Mouse (Mus musculus): Measurements from ENCODE around the gene Ehd3. TPM values are rescaled to one million over a fixed set of nuclear protein-coding genes. Genes with fewer than 3 reads are reported as not detected.

Gene Ehd3
- polyA plus RNA-seq, 2 experiments: 3.5 to 4.6 TPM

DNA sequence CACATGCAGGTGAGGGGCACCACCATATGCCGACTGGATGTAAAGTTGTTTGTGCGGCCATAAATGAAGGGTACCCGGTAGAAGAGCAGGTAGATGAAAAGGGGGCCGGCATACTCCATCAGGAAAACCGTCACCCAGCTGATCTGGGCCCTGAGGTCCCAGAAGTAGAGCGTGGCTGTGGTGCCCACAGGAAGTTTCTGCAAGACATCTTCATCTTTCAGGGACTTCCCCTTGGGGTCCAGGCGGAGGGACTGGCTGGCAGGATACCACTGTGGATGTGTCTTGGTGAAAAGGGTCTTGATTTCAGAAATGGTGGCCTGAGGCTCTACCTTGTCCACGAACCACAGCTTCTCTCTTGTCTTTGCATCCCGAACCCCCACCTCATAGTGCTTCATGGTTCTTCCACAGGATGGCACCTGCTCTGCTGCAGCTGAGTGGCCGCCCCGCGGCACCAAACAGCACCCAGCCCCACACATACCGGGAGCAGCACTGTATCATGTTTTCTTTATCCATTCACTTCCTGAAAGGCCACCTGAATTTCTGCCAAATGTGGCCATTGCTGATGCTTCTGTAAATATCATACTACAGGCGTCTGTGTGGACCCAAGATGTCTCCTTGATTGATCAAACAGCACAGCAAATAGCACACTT lies 67.1 kb downstream of the Ehd3 start:
- H3K4me3 ChIP-seq (replicated peaks; ENCODE audit: low read length): no peak overlapping the region
- DNase-seq (ENCODE audit: low spot score) (no peak), ATAC-seq (ENCODE audit: low FRiP score, low read depth) (no peak)
- no peak overlapping the region for H3K9ac ChIP-seq (ENCODE audit: low read depth, low read length, severe bottlenecking)
- no peaks in the 10 kb centered on the region for H3K9me3 ChIP-seq (ENCODE audit: control insufficient read depth, low read length)
- WGBS: 86% methylated on average over 14 of the region's 14 CpGs
- no peak overlapping the region for H3K4me2 ChIP-seq (replicated peaks; ENCODE audit: low read depth, low read length, severe bottlenecking)
- no peaks in the 10 kb centered on the region for H3K4me1 ChIP-seq (ENCODE audit: control insufficient read depth, insufficient read depth, low read length)
- no peaks in the 10 kb centered on the region for H3K36me3 ChIP-seq (ENCODE audit: control insufficient read depth, insufficient read depth, low read length)
- TF ChIP-seq POLR2A (IDR thresholded peaks at IDR 0.05; ENCODE audit: borderline replicate concordance, extremely low read depth, insufficient read depth, insufficient read length): no peak
- no peaks in the 10 kb centered on the region for H3K27me3 ChIP-seq (ENCODE audit: control insufficient read depth, insufficient read depth, low read length)
- H3K27ac ChIP-seq (replicated peaks; ENCODE audit: low read depth, low read length): no peak overlapping the region

DNA sequence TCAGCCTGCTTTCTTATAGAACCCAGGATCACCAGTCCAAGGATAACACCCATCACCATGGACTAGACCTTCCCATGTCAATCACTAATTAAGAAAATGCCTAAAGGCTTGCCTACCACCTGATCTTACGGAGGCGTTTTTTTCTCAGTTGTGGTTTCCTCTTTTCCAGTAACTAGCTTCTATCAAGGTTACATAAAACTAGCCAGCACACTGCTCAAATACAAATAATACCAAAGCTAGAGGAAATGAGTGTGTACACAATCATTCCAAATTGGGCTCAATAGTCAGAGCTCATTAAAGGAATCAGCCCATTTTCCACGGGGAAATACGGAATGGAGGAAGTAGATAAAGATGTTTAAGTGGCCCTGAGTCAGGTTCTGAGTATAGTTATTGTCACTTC lies 71.3 kb downstream of the Ehd3 start:
- TF ChIP-seq POLR2A (IDR thresholded peaks at IDR 0.05; ENCODE audit: borderline replicate concordance, extremely low read depth, insufficient read depth, insufficient read length): no peak
- no peak for ATAC-seq (ENCODE audit: low FRiP score, low read depth)
- DNase-seq (ENCODE audit: low spot score): no peak

DNA sequence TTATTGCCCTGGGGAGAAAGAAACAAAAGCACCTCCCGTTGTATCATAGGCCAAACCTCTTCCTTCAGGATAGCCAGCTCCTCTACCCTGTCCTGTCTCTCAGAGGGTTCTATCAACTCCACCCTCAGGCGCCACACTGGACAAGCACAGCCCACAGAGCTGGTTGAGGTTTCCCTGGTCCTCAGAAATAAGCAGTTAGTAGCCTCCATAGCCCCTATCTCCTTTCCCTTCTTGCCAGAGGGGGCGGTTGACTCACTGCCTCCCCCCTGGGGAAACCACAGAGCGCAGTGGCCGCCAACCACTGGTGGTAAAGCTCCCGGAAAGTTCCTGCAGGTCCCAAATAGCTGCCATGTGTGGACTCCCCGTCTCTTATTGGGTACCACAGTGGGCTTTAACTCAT lies 71.7 kb downstream of the Ehd3 start:
- Histone ChIP-seq H3K9me3 (ENCODE audit: control insufficient read depth, low read length) (no peaks in the 10 kb centered on the region), H3K4me1 (ENCODE audit: control insufficient read depth, insufficient read depth, low read length) (no peaks in the 10 kb centered on the region), H3K27me3 (ENCODE audit: control insufficient read depth, insufficient read depth, low read length) (no peaks in the 10 kb centered on the region), H3K4me2 (replicated peaks; ENCODE audit: low read depth, low read length, severe bottlenecking) (no peak overlapping the region), H3K36me3 (ENCODE audit: control insufficient read depth, insufficient read depth, low read length) (no peaks in the 10 kb centered on the region), H3K9ac (ENCODE audit: low read depth, low read length, severe bottlenecking) (no peak overlapping the region), H3K4me3 (replicated peaks; ENCODE audit: low read length) (no peak overlapping the region), H3K27ac (replicated peaks; ENCODE audit: low read depth, low read length) (no peak overlapping the region)
- no peak for DNase-seq (ENCODE audit: low spot score)
- TF ChIP-seq POLR2A (IDR thresholded peaks at IDR 0.05; ENCODE audit: borderline replicate concordance, extremely low read depth, insufficient read depth, insufficient read length): no peak
- ATAC-seq (ENCODE audit: low FRiP score, low read depth): no peak
- 90% methylated on average over 7 of the region's 7 CpGs for WGBS

More for the DNA sequence above, 71.3 kb downstream of the Ehd3 start:
- Histone ChIP-seq H3K4me1 (ENCODE audit: control insufficient read depth, insufficient read depth, low read length) (no peaks in the 10 kb centered on the region), H3K4me3 (replicated peaks; ENCODE audit: low read length) (no peak overlapping the region), H3K27ac (replicated peaks; ENCODE audit: low read depth, low read length) (no peak overlapping the region), H3K9ac (ENCODE audit: low read depth, low read length, severe bottlenecking) (no peak overlapping the region), H3K27me3 (ENCODE audit: control insufficient read depth, insufficient read depth, low read length) (no peaks in the 10 kb centered on the region), H3K4me2 (replicated peaks; ENCODE audit: low read depth, low read length, severe bottlenecking) (no peak overlapping the region), H3K9me3 (ENCODE audit: control insufficient read depth, low read length) (no peaks in the 10 kb centered on the region), H3K36me3 (ENCODE audit: control insufficient read depth, insufficient read depth, low read length) (no peaks in the 10 kb centered on the region)
- WGBS: 83% methylated on average over 4 of the region's 4 CpGs

DNA sequence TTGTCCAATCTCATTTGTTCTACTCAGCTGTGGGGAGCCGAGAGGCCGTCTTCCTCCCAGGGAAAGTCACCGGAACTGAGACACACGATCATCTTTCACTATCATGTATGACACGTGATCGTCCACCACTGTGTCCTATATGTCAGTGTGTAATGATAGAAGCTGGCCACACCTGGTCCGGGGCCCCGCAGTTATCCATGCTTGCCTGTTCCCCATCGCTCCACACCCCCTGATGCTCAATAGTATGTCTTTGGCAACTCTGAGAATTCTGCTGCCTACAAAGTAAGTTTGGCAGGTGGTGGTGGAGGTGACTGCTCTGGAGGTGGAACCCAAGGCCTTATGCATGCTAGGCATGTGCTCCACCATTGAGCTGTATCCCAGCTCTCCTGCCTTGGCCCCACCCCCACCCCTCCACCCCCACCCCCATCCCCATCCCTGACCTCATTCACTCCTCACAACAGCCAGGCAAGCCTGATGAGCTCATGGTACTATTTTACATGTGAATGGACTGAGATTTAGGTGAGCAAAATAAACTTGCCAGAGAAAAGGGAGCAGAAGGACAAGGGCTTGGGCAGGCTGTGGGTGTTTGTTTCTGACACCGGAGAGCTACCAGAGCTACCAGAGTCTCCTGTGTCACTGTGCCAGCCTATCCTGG lies 75.5 kb downstream of the Ehd3 start:
- TF ChIP-seq POLR2A (IDR thresholded peaks at IDR 0.05; ENCODE audit: borderline replicate concordance, extremely low read depth, insufficient read depth, insufficient read length): no peak
- DNase-seq (ENCODE audit: low spot score) (no peak), ATAC-seq (ENCODE audit: low FRiP score, low read depth) (no peak)
- WGBS: 87% methylated on average over 10 of the region's 10 CpGs
- no peak overlapping the region for H3K4me3 ChIP-seq (replicated peaks; ENCODE audit: low read length)
- H3K9me3 ChIP-seq (ENCODE audit: control insufficient read depth, low read length): no peaks in the 10 kb centered on the region
- H3K4me2 ChIP-seq (replicated peaks; ENCODE audit: low read depth, low read length, severe bottlenecking): no peak overlapping the region
- H3K4me1 ChIP-seq (ENCODE audit: control insufficient read depth, insufficient read depth, low read length): no peaks in the 10 kb centered on the region
- no peaks in the 10 kb centered on the region for H3K36me3 ChIP-seq (ENCODE audit: control insufficient read depth, insufficient read depth, low read length)
- H3K27me3 ChIP-seq (ENCODE audit: control insufficient read depth, insufficient read depth, low read length): no peaks in the 10 kb centered on the region
- H3K27ac ChIP-seq (replicated peaks; ENCODE audit: low read depth, low read length): no peak overlapping the region
- H3K9ac ChIP-seq (ENCODE audit: low read depth, low read length, severe bottlenecking): no peak overlapping the region

DNA sequence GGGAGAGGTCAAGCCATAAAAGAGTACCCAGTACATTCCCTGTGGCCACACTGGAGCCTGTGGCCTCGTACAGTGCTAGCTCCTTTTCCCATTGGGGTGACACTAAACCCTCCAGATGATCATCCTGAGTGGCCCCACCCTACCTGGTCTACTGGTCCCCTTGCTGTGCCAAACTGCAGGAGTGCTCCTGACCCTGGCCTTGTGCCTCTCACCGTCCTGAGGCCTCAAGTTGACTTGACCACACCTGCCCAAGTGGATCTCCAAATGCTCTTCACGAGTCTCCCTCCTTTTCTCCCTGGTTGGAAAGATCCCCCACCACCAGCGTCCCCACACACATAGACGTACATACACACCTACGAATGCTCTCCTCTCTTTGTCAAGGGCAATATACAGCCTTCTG lies 76.4 kb downstream of the Ehd3 start:
- Histone ChIP-seq H3K4me3 (replicated peaks; ENCODE audit: low read length) (no peak overlapping the region), H3K27me3 (ENCODE audit: control insufficient read depth, insufficient read depth, low read length) (no peaks in the 10 kb centered on the region), H3K9me3 (ENCODE audit: control insufficient read depth, low read length) (no peaks in the 10 kb centered on the region), H3K4me2 (replicated peaks; ENCODE audit: low read depth, low read length, severe bottlenecking) (no peak overlapping the region), H3K36me3 (ENCODE audit: control insufficient read depth, insufficient read depth, low read length) (no peaks in the 10 kb centered on the region), H3K27ac (replicated peaks; ENCODE audit: low read depth, low read length) (no peak overlapping the region), H3K4me1 (ENCODE audit: control insufficient read depth, insufficient read depth, low read length) (no peaks in the 10 kb centered on the region), H3K9ac (ENCODE audit: low read depth, low read length, severe bottlenecking) (no peak overlapping the region)
- ATAC-seq (ENCODE audit: low FRiP score, low read depth) (no peak), DNase-seq (ENCODE audit: low spot score) (no peak)
- no peak for TF ChIP-seq POLR2A (IDR thresholded peaks at IDR 0.05; ENCODE audit: borderline replicate concordance, extremely low read depth, insufficient read depth, insufficient read length)
- 86% methylated on average over 6 of the region's 6 CpGs for WGBS

All from limb, embryonic 14.5 days (tissue).